Mouse (Mus musculus) heart, postnatal 10 days (tissue): ENCODE measurements around the gene Necap1. TPM values are rescaled to one million over a fixed set of nuclear protein-coding genes. Genes with fewer than 3 reads are reported as not detected.

Source experiments
- DNase-seq, 2 experiments: peaks; one replicate each; pipeline ENCODE4 v3.0.0; 2021
- intact Hi-C: fragments of 180-260 bp; cut with DNase I; formaldehyde crosslinking; loops from one replicate; pipeline ENCODE4 v1.15.1; 2025
- total RNA-seq, 2 experiments: library from RNA; stranded (reverse); gene quantifications; 2 replicates each; pipeline ENCODE4 v1.2.3; 2021

Necap1 gene
- 10 to 100 TPM; 27.7 to 32.0 TPM for total RNA-seq

- peak; percentile 99 for DNase-seq
- intact Hi-C loops, result loop anchor here (2.0 to 5.0 kb wide), 4 partner anchors 42 to 132 kb away; partner anchors contain the start of gene Slc2a3
These were observed at the start of gene Necap1 for GRCm38 (mm10) chr6:122873871-122874719. Gene Necap1 (plus strand): TSS chr6:122874474.

GRCm38 (mm10) chr6:122825166-122825565, 49.1 kb upstream of the Necap1 start:
- intact Hi-C loops, result no loop called here
- DNase-seq, result peak; percentile 16 to 37

GRCm38 (mm10) chr6:122825923-122826742, 48.1 kb upstream of the Necap1 start:
- intact Hi-C loops, result no loop called here
- DNase-seq, result peak; percentile 82 to 85

GRCm38 (mm10) chr6:122828086-122828485, 46.2 kb upstream of the Necap1 start:
- DNase-seq, result peak in 1 of 2 experiments; percentile 34
- intact Hi-C loops, result no loop called here

- intact Hi-C loops, result loop anchor here (5.0 kb wide), 1 partner anchor 39 kb away; the partner anchor contains the start of gene Necap1
- no peak for DNase-seq
These were observed 41.4 kb upstream of the Necap1 start for GRCm38 (mm10) chr6:122832880-122833279.

- DNase-seq, result peak; percentile 34 to 56
- intact Hi-C loops, result loop anchor here (5.0 kb wide), 1 partner anchor 38 kb away; the partner anchor contains the start of gene Necap1
These were observed 39.9 kb upstream of the Necap1 start for GRCm38 (mm10) chr6:122834365-122834764.

GRCm38 (mm10) chr6:122836974-122837373, 37.3 kb upstream of the Necap1 start:
- no peak for DNase-seq
- intact Hi-C loops, result no loop called here

GRCm38 (mm10) chr6:122837539-122837938, 36.7 kb upstream of the Necap1 start:
- intact Hi-C loops, result no loop called here
- DNase-seq, result no peak

GRCm38 (mm10) chr6:122843759-122844158, 30.5 kb upstream of the Necap1 start:
- no peak for DNase-seq
- intact Hi-C loops, result no loop called here

GRCm38 (mm10) chr6:122852696-122853095, 21.6 kb upstream of the Necap1 start:
- intact Hi-C loops, result no loop called here
- DNase-seq, result no peak

GRCm38 (mm10) chr6:122854552-122854951, 19.7 kb upstream of the Necap1 start:
- intact Hi-C loops, result no loop called here
- no peak for DNase-seq

GRCm38 (mm10) chr6:122855955-122856354, 18.3 kb upstream of the Necap1 start, which contains the start of gene C3ar1:
Gene C3ar1 (minus strand): TSS chr6:122856161.
- intact Hi-C loops, result no loop called here
- peak in 1 of 2 experiments; percentile 22 for DNase-seq

GRCm38 (mm10) chr6:122862434-122862833, 11.8 kb upstream of the Necap1 start:
- DNase-seq, result no peak
- intact Hi-C loops, result no loop called here

GRCm38 (mm10) chr6:122862871-122863270, 11.4 kb upstream of the Necap1 start:
- no peak for DNase-seq
- intact Hi-C loops, result no loop called here

GRCm38 (mm10) chr6:122867914-122868313, 6.4 kb upstream of the Necap1 start:
- DNase-seq, result peak in 1 of 2 experiments; percentile 25
- intact Hi-C loops, result loop anchor here (5.0 kb wide), 1 partner anchor 196 kb away; no protein-coding TSS in a partner anchor

GRCm38 (mm10) chr6:122869846-122870245, 4.4 kb upstream of the Necap1 start:
- DNase-seq, result no peak
- intact Hi-C loops, result loop anchor here (5.0 kb wide), 4 partner anchors 38 to 198 kb away; partner anchors contain the start of gene Slc2a3

- DNase-seq, result peak in 1 of 2 experiments; percentile 12
- intact Hi-C loops, result loop anchor here (5.0 kb wide), 3 partner anchors 40 to 130 kb away; partner anchors contain the start of gene Slc2a3
These were observed 1.5 kb upstream of the Necap1 start for GRCm38 (mm10) chr6:122872800-122873199.

- intact Hi-C loops, result loop anchor here (2.0 to 5.0 kb wide), 4 partner anchors 43 to 133 kb away; partner anchors contain the start of gene Slc2a3
- DNase-seq, result no peak
These were observed 581 bp downstream of the Necap1 start for GRCm38 (mm10) chr6:122874720-122875389.

GRCm38 (mm10) chr6:122879141-122879735, 5.0 kb downstream of the Necap1 start:
- intact Hi-C loops, result no loop called here
- no peak for DNase-seq
